Mouse (Mus musculus) thymus, adult 2 months (tissue): ENCODE results near the gene Fgfbp3.

Experiments used
- CTCF ChIP-seq: fragments of 200-500 bp; IDR thresholded peaks from 2 replicates; pipeline ENCODE4 v1.5.1; 2012; ENCODE audit warnings: mild to moderate bottlenecking, control low read depth, low read length, moderate library complexity, borderline replicate concordance; ENCODE audit not compliant: control insufficient read depth, poor library complexity, insufficient read depth; ENCODE audit errors: extremely low read depth
- POLR2A ChIP-seq: fragments of 200-500 bp; IDR thresholded peaks from 2 replicates; pipeline ENCODE4 v1.6.1; 2012; ENCODE audit warnings: mild to moderate bottlenecking, low read length, control low read depth, moderate library complexity; ENCODE audit not compliant: control insufficient read depth, poor library complexity, insufficient read depth; ENCODE audit errors: extremely low read depth

DNA sequence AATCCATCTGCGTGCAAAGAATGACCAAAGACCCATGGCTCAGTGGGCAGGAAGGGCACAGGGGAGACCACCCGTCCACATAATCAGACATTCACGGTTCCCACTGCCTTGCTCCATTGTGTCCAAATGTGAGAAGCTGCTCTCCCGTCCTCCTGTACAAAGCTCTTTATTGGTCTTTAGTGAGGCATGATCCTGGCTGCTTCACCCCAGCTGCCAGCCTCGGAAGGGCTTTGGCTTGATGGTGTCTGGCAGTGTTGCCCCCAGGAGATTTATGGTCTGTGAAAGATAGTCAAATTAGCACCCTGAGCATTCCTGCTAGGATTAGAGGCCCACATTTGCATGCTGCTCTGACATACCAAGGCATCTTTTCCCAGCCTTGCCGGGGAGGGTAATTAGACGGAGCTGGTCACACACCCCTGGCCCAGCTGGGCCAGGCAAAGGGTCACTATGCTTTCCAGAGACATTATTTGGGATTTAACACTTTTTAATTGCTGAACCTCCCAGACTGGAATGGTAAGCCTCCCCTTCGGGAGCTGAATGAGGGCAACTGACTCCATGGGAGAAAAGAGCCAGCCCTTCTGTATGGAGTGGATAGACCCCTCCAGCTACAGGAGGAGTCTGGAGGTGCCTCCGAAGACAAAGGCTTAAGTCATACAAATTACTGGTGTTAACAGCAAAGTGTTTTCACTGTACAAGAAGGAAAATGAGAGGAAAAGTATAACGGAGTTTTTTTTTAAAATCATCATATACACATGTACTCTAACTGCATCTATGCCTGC is 22.4 kb downstream of the Fgfbp3 start:
- TF ChIP-seq CTCF, result no peak
- no peak for TF ChIP-seq POLR2A
